Mouse (Mus musculus): ENCODE measurements around the gene Prrt2.

The Prrt2 gene

DNA sequence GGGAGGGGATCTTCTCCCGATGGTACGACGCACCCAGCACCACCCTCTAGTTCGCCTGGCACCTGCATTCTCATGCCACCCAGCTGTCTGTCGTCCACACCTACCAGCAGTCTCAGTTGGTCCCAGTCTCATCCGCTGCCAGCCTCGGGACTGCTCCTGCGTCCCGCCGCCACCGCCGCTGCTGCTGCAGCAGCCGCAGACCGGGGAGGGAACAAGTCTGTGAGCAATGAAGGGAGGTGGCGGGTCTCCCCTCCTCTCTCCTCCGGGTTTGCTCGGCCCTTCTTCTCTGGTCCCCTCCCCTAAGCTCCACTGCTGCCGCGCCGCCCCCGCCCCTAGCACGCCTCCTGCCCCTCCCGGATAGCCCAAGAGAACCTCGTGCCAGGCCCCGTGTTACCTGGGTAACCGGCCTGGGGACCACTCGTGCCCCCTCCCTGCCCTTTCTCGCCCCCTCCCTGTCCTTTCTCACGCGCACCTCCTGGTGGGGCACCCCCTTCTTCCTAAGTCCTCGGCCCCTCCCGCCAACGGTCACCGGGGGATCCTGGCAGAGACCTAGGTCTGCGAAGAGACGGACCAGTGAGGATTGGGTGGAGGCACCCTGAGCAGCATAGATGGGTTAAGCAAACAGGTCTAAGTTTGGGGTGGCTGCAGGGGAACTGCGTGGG is at the start of gene Prrt2, which contains the start of gene Gm42742:
Prrt2 (minus strand) TSS at position 311 of the 662 bp plus-strand sequence.
Gm42742 (minus strand) TSS at position 197 of the 662 bp plus-strand sequence.
- DNase-seq (ENCODE audit: low read depth, low spot score): peak; percentile 47

GRCm38 (mm10) chr7:127066317-127066716 is 45.3 kb upstream of the Prrt2 start:
- no peak for DNase-seq (ENCODE audit: low read depth, low spot score)

DNA sequence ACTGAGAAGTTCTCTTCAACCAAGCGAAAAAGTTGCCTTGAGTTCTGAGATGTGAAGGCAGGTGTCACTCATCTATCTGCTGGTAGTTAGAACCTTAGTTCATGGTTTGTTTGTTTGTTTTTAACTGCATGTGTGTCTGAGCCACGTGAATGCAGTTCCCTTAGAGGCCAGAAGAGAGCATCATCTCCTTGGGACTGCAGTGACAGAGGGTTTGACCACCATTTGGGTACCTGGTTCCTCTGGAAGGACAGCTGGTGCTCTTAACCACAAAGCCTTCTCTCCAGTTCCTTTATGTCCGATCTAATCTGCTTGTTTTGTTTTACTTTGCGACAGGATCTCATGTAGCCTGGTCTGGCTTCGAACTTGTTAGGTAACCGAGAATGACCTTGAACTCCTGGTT is 44.5 kb upstream of the Prrt2 start:
- DNase-seq (ENCODE audit: low read depth, low spot score): no peak

DNA sequence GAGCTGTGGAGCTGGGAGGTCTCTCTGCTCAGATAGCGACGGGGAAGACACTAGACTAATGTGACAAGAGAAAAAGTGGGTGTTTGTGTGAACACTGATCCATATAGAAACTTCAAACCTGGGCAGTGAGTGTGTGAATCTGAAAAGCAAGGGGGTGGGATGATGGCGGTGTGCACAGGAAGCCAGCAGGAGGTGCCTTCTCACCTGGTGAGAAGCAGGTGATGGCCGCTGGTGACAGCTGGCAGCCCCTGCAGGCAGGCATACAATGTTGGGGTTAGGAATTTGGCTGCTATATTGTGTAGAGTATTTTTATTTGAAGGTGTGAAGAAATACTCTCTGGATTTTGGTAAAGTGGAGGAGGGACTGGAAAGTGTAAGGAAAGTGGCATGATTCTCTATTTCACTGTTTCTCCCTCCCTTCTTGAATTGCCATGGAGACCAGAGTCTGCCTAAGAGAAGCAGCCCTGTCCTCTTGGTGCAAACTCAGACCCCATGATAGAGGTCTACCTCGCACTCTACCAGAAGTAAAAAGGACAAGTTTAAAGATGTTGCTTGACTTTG is 34.1 kb upstream of the Prrt2 start:
- no peak for DNase-seq (ENCODE audit: low read depth, low spot score)

- peak; percentile 87 for DNase-seq (ENCODE audit: low read depth, low spot score)
Observed at GRCm38 (mm10) chr7:127041851-127042672, 21.1 kb upstream of the Prrt2 start, which contains the start of gene Kif22. TSS of gene Kif22 (minus strand) at chr7:127042471.

DNA sequence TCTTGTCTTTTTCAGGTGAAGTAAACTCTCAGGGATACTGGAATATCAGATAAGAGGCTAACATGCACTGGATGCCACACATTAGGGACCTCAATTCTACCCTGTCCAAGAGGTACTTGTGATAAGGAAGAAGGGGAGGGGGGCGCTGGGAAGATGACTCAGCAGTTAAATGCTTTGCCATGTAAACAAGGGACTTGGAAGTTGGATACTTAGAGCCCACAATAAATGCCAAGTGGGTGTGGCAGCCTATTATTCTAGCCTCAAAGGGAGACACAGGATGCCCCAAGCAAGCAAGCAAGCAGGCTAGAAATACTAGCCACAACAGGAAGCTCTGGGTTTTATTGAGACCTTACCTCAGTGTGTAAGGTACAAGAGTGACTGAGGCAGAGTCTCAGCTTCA is 10.2 kb upstream of the Prrt2 start:
- DNase-seq (ENCODE audit: low read depth, low spot score): no peak

GRCm38 (mm10) chr7:127030172-127030571 is 9.2 kb upstream of the Prrt2 start:
- DNase-seq (ENCODE audit: low read depth, low spot score): no peak

DNA sequence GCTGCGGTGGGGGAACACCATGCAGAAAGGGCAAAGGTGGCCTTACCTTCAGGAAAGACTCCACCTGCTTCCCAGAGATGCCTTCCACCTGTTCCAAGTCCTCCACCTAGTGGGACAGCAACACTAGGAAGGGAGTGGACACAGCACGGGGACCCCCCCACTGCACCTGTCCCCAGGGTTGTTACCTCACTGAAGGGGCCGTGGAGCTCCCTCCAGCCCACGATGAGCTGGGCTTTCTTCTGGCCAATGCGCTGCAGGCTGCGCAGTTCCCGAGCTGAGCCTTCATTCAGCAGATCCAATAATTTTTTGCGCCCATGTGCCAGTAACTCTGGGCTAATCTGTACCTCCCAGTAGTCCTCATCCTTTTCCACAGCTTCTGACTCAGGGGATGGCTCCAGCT is 6.9 kb upstream of the Prrt2 start:
- DNase-seq (ENCODE audit: low read depth, low spot score): no peak

DNA sequence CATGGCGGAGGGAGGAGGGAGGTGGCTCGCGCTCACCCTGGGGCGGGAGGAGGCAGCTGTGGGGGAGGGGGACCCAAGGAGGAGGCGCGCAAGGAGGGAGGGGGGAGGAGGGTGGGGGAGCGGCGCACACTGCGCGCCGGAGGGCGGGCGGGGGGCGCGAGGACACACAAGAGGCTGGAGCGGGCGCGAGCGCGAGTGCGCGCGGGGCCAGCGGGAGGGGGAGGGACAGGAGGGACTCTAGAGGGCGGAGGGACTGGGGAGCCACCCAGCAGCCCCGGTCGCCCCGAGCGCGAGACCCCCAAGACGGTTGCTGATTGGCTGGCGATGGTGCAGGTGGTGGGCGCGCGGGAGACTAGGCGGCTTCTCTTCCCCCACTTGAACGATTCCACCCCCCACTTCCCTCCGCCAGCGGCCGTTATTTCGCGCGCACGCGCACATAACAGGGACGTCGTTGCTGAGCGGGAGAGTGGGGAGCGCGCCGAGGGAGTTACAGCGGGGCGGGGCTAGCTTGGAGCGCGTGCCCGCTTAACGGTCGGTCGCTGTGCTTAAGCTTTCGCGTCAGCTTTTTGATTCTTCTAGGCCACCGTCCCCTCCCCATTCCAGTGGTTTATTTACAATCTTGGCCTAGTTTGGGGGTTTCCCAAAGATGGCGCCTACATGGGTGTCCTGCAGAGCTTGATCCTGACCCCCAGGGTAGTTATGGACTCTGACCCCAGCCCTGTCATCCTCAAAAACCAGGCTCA is 6.1 kb upstream of the Prrt2 start, which contains the start of gene Maz:
Maz (minus strand) TSS at position 54 of the 743 bp plus-strand sequence.
- DNase-seq (ENCODE audit: low read depth, low spot score): peak; percentile 99

DNA sequence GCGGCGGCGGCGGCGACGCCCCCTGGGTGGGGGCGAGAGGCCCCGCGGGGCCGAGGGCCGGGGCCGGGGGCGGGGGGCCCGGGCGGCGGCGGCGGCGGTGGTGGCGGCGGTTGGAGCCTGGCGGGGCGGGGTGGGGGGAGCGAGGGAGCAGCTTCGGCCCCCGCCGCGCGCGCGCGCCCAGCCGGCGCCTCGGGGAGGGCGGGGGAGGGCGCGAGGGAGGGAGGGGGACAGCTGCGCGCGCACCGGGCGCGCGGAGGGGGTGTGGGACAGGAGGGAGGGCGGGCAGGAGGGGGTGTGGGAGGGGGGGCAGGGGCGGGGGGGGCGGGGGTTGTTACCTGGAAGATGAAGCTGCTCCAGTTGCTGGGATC is 5.6 kb upstream of the Prrt2 start:
- DNase-seq (ENCODE audit: low read depth, low spot score): no peak

DNA sequence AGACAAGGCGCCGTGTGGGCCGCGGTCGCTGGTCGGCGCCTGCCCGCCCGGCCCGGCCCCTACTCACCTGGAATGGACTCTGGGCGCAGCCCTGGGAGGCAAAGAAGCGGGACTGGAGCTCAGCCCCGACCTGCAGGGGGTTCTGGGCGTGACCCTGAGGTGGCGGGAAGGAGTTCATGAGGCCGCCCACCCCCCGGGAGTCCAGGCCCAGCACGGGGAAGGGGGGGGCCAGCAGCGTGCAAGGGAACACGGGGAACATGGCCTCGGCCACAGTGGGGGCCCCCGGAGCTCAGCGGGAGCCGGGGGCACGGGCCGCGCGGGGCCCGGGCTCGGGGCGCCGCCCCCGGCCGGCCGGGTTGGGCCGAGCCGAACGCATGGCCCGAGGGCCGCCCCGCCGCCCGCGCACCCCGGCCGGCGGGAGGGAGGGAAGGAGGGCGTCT is 5.2 kb upstream of the Prrt2 start:
- peak; percentile 64 for DNase-seq (ENCODE audit: low read depth, low spot score)

DNA sequence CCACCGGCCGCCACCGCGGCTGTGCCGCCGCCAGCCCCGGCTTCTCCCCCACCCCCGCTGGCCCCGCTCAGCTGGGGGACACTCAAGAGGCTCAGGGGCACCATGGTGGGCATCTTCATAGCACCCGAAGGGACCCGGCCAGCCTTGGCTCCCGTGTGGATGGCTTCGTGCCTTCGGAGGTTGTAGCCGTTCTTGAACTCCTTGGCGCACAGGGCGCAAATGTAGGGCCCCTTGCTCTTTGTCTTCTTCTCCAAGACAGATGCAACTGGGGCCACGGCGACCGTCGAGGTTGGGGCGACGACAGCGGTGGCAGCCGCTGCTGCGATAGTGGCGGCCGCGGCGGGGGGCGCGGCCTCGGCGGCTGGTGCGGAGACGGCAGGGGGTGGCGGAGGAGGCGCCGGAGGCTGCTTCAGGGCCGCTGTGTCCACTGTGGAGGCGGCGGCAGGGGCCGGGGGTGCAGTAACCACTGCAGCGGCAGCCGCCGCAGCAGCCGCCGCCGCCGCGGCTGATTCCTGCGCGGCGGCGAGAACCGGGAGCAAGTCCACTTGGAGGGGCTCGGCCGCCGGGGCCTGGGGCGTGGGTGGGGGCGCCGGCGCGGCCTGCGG is 4.6 kb upstream of the Prrt2 start:
- no peak for DNase-seq (ENCODE audit: low read depth, low spot score)

- DNase-seq (ENCODE audit: low read depth, low spot score): peak; percentile 78
Observed at GRCm38 (mm10) chr7:127024755-127025555, 3.9 kb upstream of the Prrt2 start.

DNA sequence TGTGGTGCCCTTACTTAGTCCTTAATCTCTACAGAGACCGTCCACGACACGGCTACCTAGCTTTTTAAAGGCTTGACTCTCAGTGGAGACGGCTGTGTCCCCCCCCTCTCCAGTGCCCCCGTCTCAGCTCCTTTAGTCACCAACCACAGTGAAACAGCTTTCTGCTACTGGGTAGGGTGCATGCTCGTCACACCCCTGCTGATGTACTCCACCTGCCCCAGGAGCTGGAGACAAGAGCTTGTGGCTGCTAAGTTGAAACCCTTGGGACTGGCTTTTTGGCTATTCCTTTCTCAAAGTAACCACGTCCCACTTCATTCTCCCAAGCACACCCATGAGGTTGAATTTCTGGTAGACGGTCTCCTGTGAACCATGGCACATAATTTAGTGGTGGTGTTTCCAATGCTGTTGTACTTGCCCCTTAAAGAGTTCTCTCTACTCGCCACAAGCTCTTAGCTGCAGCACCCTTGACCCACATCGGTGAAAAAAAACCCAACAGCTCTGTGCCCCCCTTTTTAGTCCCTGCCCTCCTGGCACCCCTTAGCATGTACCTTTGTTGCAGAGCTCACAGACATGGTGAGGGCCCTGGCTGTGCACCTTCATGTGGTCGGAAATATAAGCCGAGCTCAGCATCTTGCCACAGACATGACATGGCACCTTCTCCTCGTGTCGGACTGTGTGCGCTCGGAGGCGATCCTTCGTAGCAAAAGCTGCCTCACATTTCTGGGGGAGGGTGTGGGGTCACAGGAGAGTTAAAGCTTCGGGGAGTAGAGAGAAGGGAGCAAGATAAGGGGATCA is 3.1 kb upstream of the Prrt2 start:
- DNase-seq (ENCODE audit: low read depth, low spot score): no peak

DNA sequence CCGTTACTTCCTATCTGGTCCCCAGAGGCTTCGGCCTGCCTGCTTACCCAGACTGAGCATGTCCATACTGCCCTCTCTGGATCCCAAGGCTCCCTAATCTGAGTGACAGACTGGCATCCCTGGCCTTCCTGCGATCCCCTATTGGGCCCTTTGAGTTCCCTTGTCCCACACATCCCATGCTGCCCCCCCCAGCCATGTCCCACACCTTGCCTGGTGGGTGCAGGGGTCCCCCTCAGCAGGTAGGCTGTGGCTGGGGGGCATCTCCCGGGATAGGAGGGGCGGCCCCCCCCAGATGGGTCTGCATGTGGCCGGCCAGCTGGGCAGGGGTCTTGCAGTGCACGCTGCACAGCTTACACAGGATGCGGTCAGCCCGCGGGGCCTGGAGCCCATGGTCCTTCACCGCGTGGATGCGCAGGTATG is 2.3 kb upstream of the Prrt2 start:
- no peak for DNase-seq (ENCODE audit: low read depth, low spot score)

GRCm38 (mm10) chr7:127022528-127023271 is 1.7 kb upstream of the Prrt2 start:
- no peak for DNase-seq (ENCODE audit: low read depth, low spot score)

DNA sequence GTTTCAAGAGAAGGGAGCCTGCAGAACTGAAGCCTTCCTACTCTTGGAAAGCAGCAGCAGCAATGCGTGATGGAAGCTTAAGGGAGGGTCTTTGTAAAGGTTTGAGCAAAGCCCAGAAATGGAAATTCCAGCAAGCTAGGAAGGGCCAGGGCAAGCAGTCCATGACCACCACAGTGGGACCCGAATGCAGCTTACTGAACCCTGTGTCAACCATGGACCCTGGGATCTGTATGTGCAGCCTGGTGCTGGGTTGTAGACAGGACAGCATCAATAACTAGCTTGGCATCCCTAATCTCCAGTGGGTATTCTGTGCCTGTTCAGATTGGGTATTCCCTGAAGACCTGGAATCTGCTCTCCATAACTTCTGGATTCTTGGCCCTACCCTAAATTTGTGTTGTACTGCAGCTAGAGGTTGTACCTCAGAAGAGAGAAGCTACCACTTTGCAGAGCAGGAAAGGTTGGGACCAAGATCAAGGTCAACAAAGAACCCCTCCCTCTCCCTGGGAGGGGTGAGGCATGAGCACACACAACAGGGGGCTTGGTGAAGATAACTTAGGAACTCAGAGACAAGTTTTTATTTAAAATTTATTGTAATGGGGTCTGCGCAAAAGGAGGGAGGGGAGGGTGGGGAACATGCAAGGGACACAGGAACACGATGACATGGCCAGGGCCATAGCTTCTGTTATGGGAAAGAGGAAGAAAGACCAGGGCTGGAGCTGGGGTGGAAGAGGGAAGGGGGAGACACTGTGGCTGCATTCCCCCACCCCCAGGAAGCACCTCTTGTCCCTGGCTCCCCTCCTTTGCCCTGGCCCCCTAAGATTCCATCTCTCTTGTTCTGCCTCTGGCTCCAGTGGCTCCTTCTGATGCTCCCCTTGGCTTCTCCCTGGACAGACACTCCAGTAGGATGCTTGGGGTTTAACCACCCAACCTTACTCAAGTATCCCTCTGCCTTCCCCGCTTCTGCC is 834 bp upstream of the Prrt2 start:
- peak; percentile 26 for DNase-seq (ENCODE audit: low read depth, low spot score)

GRCm38 (mm10) chr7:127020491-127020890 is 520 bp downstream of the Prrt2 start:
- no peak for DNase-seq (ENCODE audit: low read depth, low spot score)

Measured in forelimb bud, embryonic 11.5 days (tissue).